Mouse (Mus musculus) liver, adult 2 months (tissue): ENCODE results near the gene Brf1.

Experiments
- CTCF ChIP-seq: fragments of 200-500 bp; IDR thresholded peaks from 2 replicates; pipeline ENCODE4 v1.5.1; 2011; ENCODE audit warnings: low read depth, low read length, control low read depth
- POLR2A ChIP-seq: fragments of 200-500 bp; IDR thresholded peaks from 2 replicates; pipeline ENCODE4 v1.6.1; 2011; ENCODE audit warnings: low read length, control low read depth; ENCODE audit not compliant: insufficient read depth; ENCODE audit errors: extremely low read depth

DNA sequence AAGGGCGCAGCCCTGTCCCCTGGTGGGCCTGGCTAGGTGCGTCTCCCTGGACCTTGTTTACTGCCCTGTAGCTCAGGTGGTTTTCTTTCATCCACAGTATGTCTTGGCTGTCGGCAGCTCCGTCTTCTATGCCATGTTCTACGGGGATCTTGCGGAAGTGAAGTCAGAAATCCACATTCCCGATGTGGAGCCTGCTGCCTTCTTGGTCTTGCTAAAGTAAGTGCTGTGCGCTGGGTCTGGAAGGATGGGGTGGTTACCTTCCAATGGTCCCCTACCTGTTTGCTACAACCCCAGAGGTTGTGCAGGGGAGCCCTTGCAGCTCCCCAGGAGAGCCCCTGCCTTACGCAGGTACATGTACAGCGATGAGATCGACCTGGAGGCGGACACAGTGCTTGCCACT, 23.3 kb downstream of the Brf1 start:
- TF ChIP-seq POLR2A = no peak
- no peak for TF ChIP-seq CTCF
